Mouse (Mus musculus) limb, embryonic 10.5 days (tissue): ENCODE measurements around the gene Dnajb5. TPM values are rescaled to one million over a fixed set of nuclear protein-coding genes. Genes with fewer than 3 reads are reported as not detected.

ENCODE experiments used
- DNase-seq: peaks from one replicate; pipeline ENCODE4 v3.0.0-alpha.2; 2017; ENCODE audit warnings: low spot score
- H3K27ac ChIP-seq: fragments of 300-500 bp; sonication (generic); 2 replicates; pipeline ENCODE4 v1.5.1; 2016; ENCODE audit warnings: mild to moderate bottlenecking
- H3K27me3 ChIP-seq: fragments of 300-500 bp; sonication (generic); 2 replicates; pipeline ENCODE4 v1.6.1; 2016; ENCODE audit warnings: low read depth, mild to moderate bottlenecking; ENCODE audit not compliant: poor library complexity, severe bottlenecking
- H3K36me3 ChIP-seq: fragments of 300-500 bp; sonication (generic); 2 replicates; pipeline ENCODE4 v1.6.1; 2016; ENCODE audit warnings: mild to moderate bottlenecking, moderate library complexity
- H3K4me1 ChIP-seq: fragments of 300-500 bp; sonication (generic); 2 replicates; pipeline ENCODE4 v1.6.1; 2016
- H3K4me3 ChIP-seq: fragments of 300-500 bp; sonication (generic); 2 replicates; pipeline ENCODE4 v1.5.1; 2016; ENCODE audit warnings: mild to moderate bottlenecking, moderate library complexity
- H3K9me3 ChIP-seq: fragments of 300-500 bp; sonication (generic); replicated peaks from 2 replicates; pipeline ENCODE4 v1.6.1; 2016; ENCODE audit warnings: mild to moderate bottlenecking
- WGBS: fragments of 180-500 bp; shearing (Covaris S2); methylation state at CpG from one replicate; pipeline ENCODE4 v1.1.7; 2016; 5-methylcytosine and 5-hydroxymethylcytosine counted together
- polyA plus RNA-seq: library from polyadenylated mRNA; unstranded; fragments of >200 nt; fragmentation: Nextera tagmentation; extraction: Ambion mirVana; gene quantifications from 2 replicates; pipeline ENCODE4 v1.2.1, GENCODE M21; 2016

Gene Dnajb5
- 7.0 and 8.8 TPM in 2 replicates for polyA plus RNA-seq

- peak within 1 kb of the TSS; percentile 96 for H3K27ac ChIP-seq
- no peaks in the 10 kb centered on the region for H3K9me3 ChIP-seq
- DNase-seq = peak; percentile 94
- peaks cover 59% of the 10 kb centered on the region for H3K4me1 ChIP-seq
- peaks cover 22% of the 10 kb centered on the region for H3K27me3 ChIP-seq
- H3K36me3 ChIP-seq = peaks cover 10% of the 10 kb centered on the region
- peak within 1 kb of the TSS; percentile 81 for H3K4me3 ChIP-seq
- under 1% methylated on average over 39 of the region's 39 CpGs for WGBS
These were observed at the start of gene Dnajb5 for GRCm38 (mm10) chr4:42949676-42950051. Gene Dnajb5, plus strand, starts transcription at chr4:42949814.

- Histone ChIP-seq H3K4me3 (no peak overlapping the region), H3K36me3 (no peaks in the 10 kb centered on the region), H3K4me1 (0 out of 2 replicates have a peak, but pooled peaks cover 3% of the 10 kb centered on the region), H3K27me3 (no peaks in the 10 kb centered on the region), H3K9me3 (no peaks in the 10 kb centered on the region), H3K27ac (no peak overlapping the region)
- no peak for DNase-seq
- WGBS = 79% methylated on average over 5 of the region's 5 CpGs
These were observed 48.7 kb upstream of the Dnajb5 start for GRCm38 (mm10) chr4:42900878-42901277.

- H3K4me1 ChIP-seq = 0 out of 2 replicates have a peak, but pooled peaks cover 3% of the 10 kb centered on the region
- H3K36me3 ChIP-seq = no peaks in the 10 kb centered on the region
- no peak overlapping the region for H3K27ac ChIP-seq
- no peaks in the 10 kb centered on the region for H3K9me3 ChIP-seq
- H3K27me3 ChIP-seq = no peaks in the 10 kb centered on the region
- H3K4me3 ChIP-seq = no peak overlapping the region
- DNase-seq = peak; percentile 43
- 67% methylated on average over 9 of the region's 9 CpGs for WGBS
These were observed 47.4 kb upstream of the Dnajb5 start for GRCm38 (mm10) chr4:42902174-42902573.

DNA sequence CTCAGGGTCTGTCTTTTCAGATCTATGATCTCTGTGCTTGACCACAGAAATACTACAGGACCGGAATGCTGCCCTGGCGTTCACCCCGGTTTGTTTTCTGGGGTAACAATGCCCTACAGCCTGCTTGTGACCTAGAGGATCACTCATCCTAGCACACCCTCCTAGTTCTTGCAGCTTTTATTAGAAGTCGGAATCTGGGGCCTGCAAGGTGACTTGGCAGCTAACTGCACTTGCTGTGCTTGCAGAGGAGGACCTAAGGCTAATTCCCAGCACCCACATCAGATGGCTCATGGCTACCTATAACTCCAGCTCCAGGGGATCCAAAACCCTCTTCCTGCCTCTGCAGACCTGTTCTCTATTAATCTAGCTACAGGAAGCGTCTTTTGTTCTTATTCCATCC, 46.9 kb upstream of the Dnajb5 start:
- Histone ChIP-seq H3K4me1 (0 out of 2 replicates have a peak, but pooled peaks cover 3% of the 10 kb centered on the region), H3K36me3 (no peaks in the 10 kb centered on the region), H3K27ac (no peak overlapping the region), H3K4me3 (no peak overlapping the region), H3K27me3 (no peaks in the 10 kb centered on the region), H3K9me3 (no peaks in the 10 kb centered on the region)
- no peak for DNase-seq
- WGBS = 93% methylated on average over 5 of the region's 5 CpGs

DNA sequence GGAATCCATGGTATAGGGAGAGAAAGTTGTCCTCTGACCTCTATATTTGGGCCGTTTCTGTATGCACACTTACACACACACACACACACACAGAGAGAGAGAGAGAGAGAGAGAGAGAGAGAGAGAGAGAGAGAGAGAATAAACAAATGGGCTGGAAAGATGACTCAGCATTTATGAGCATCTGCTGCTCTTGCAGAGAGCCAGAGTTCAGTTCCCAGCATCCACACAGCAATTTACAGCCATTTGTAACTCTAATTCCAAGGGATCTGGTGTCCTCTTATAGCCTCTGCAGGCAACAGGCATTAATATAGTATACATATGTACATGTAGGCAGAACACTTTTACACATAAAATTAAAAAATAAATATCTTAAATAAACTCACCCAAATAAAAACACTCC, 45.7 kb upstream of the Dnajb5 start:
- no peak for DNase-seq
- H3K9me3 ChIP-seq = no peaks in the 10 kb centered on the region
- H3K27ac ChIP-seq = no peak overlapping the region
- H3K36me3 ChIP-seq = no peaks in the 10 kb centered on the region
- no peaks in the 10 kb centered on the region for H3K27me3 ChIP-seq
- no peak overlapping the region for H3K4me3 ChIP-seq
- 92% methylated on average over 1 of the region's 1 CpGs for WGBS
- no peaks in the 10 kb centered on the region for H3K4me1 ChIP-seq

DNA sequence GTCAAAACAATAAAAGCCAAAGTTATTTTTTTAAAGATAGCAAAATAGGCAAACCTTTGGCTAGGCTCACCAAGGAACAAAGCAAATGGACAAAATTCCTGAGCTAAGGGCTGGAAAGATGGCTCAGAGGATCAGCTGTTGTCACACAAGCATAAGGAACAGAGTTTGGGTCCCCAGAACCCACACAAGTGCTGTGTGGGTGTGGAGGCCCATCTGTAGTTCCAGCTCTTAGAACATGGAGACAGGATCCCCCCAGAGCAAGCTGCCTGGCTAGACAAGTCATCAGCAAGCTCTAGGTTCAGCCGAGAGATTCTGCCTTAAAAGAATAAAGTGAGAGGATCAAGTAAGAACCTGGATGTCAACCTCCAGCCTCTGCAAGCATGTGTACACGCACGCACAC, 45.1 kb upstream of the Dnajb5 start:
- Histone ChIP-seq H3K4me1 (no peaks in the 10 kb centered on the region), H3K27me3 (no peaks in the 10 kb centered on the region), H3K36me3 (no peaks in the 10 kb centered on the region), H3K9me3 (no peaks in the 10 kb centered on the region), H3K4me3 (no peak overlapping the region), H3K27ac (no peak overlapping the region)
- no peak for DNase-seq
- 85% methylated on average over 3 of the region's 3 CpGs for whole genome bisulfite sequencing

DNA sequence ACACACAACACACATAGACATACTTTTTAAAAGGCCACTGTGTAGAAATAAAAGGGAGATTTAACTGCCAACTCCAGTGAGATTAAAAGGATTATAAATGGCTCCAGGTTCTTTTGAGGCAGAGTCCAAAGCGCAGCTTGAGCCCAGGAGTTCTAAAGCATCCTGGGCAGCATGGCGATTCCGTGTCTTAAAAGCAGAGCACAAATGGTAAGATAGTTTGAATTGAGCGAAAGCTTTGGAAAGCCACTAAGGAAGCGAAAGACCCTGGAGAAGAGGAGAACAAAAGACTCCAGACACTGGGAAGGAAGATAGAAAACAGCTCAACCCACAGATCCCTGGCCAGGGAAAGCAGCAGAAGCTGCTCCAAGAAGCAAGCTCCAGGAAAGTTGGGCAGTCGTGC, 44.6 kb upstream of the Dnajb5 start:
- Histone ChIP-seq H3K9me3 (no peaks in the 10 kb centered on the region), H3K4me3 (no peak overlapping the region), H3K36me3 (no peaks in the 10 kb centered on the region), H3K27ac (no peak overlapping the region), H3K27me3 (no peaks in the 10 kb centered on the region), H3K4me1 (no peaks in the 10 kb centered on the region)
- no peak for DNase-seq
- WGBS = 84% methylated on average over 6 of the region's 6 CpGs

GRCm38 (mm10) chr4:42913391-42913790, 36.2 kb upstream of the Dnajb5 start:
- H3K27me3 ChIP-seq = peaks cover 61% of the 10 kb centered on the region
- H3K9me3 ChIP-seq = no peaks in the 10 kb centered on the region
- WGBS = 50% methylated on average over 10 of the region's 10 CpGs
- no peaks in the 10 kb centered on the region for H3K36me3 ChIP-seq
- DNase-seq = no peak
- H3K4me3 ChIP-seq = no peak overlapping the region
- H3K4me1 ChIP-seq = peaks cover 10% of the 10 kb centered on the region
- H3K27ac ChIP-seq = no peak overlapping the region

DNA sequence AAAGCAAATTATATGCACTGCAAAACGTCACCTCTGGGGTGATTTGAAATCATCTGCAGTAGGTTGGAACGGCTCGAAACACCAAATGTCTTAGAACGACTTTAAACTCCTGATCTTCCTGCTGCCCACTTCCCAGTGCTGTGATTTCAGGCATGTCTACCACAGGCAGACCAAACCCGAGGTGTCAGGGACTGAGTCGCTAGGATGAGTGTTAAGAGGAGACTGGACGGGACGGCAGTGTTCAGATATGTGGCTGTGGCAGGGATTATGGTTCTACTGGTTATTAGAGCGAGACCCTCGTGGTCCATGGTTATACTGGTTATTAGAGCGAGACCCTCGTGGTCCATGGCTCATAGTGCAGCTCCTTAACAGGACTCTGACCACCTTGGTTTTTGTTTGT, 34.3 kb upstream of the Dnajb5 start:
- H3K4me1 ChIP-seq = peaks cover 10% of the 10 kb centered on the region
- no peak overlapping the region for H3K27ac ChIP-seq
- DNase-seq = no peak
- H3K36me3 ChIP-seq = no peaks in the 10 kb centered on the region
- H3K9me3 ChIP-seq = no peaks in the 10 kb centered on the region
- no peak overlapping the region for H3K4me3 ChIP-seq
- peaks cover 71% of the 10 kb centered on the region for H3K27me3 ChIP-seq
- 82% methylated on average over 12 of the region's 12 CpGs for WGBS

DNA sequence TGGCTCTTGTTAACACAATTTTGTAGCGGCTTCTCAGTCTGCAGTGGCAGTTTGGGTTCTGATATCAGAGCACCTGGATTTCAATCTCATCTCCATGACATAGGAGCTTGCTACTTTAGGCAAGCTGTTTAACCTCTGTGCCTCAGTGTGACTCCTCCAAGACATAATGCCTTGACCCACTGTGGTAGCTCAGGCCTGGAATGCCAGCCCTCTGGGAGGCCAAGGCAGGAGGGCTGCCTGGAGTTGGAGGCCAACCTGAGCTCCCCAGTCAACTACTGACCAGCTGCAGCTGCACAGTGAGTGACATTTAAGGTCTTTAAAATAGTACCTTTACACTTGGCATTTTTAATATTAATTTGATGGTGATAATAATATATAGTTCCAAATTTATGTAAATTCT, 33.6 kb upstream of the Dnajb5 start:
- Histone ChIP-seq H3K27me3 (peaks cover 77% of the 10 kb centered on the region), H3K4me3 (no peak overlapping the region), H3K36me3 (no peaks in the 10 kb centered on the region), H3K4me1 (peaks cover 10% of the 10 kb centered on the region), H3K27ac (no peak overlapping the region), H3K9me3 (no peaks in the 10 kb centered on the region)
- 84% methylated on average over 1 of the region's 1 CpGs for WGBS
- DNase-seq = no peak

DNA sequence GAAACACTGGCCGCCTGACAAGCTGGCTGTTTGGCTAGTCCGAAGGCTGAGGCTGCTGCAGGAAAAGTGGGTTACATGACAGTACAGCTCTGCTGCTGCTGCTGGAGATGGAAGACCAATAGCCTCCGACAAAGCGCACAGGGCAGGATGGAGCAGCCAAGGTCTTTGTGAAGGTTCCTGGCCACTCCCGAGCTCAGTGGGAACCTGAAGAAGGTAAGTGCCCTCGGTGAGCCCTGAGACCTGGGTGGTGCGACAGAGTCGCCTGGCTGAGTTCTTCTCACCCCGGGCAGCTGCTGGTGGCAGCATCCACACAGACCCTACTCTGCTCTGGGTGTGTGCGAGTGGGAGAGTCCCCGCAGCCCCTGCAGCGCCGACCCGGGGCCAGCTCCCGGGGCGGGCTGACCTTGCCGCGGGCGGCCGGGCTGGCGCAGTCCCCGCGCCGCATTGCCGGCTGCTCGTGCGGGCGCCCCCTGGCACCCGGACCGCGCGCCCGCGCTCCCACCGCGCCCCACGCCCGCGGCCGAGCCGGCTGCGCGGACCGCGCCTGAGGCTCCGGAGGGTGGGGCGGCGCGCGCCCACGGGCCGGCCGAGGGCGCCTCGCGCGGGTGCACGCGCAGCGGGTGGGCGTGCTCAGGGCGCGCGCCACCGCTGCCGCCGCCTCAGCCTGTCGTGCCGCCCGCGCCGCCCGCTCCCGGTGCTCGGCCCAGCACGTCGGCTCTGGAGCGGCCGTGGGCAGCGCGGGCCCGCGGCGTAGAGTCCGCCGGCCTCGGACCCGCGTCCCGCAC, 32.8 kb upstream of the Dnajb5 start, which contains the start of gene Phf24:
Phf24 (plus strand) TSS at position 44 of the 785 bp plus-strand sequence.
- Histone ChIP-seq H3K4me3 (peak within 1 kb of the TSS; percentile 66), H3K27ac (peak within 1 kb of the TSS; percentile 58), H3K4me1 (peaks cover 10% of the 10 kb centered on the region), H3K27me3 (peaks cover 84% of the 10 kb centered on the region), H3K36me3 (no peaks in the 10 kb centered on the region), H3K9me3 (no peaks in the 10 kb centered on the region)
- DNase-seq = peak; percentile 53
- WGBS = 13% methylated on average over 90 of the region's 90 CpGs

GRCm38 (mm10) chr4:42917402-42917774, 32.2 kb upstream of the Dnajb5 start:
- Histone ChIP-seq H3K27ac (peak overlapping the region; percentile 56; the same call in 1 of the 2 replicates), H3K9me3 (no peaks in the 10 kb centered on the region), H3K4me3 (peak overlapping the region; percentile 66), H3K27me3 (peaks cover 79% of the 10 kb centered on the region), H3K36me3 (no peaks in the 10 kb centered on the region), H3K4me1 (peaks cover 10% of the 10 kb centered on the region)
- DNase-seq = peak; percentile 39
- WGBS = 3% methylated on average over 26 of the region's 26 CpGs

- Histone ChIP-seq H3K4me1 (peaks cover 10% of the 10 kb centered on the region), H3K9me3 (no peaks in the 10 kb centered on the region), H3K4me3 (no peak overlapping the region), H3K36me3 (no peaks in the 10 kb centered on the region), H3K27me3 (peaks cover 62% of the 10 kb centered on the region), H3K27ac (no peak overlapping the region)
- WGBS = 88% methylated on average over 9 of the region's 9 CpGs
- no peak for DNase-seq
These were observed 28.9 kb upstream of the Dnajb5 start for GRCm38 (mm10) chr4:42920726-42921125.
